Mouse (Mus musculus): ENCODE data around the gene Fggy. TPM values are rescaled to one million over a fixed set of nuclear protein-coding genes. Genes with fewer than 3 reads are reported as not detected.

The Fggy gene
- total and polyA plus RNA-seq, 2 experiments = 99.5 to 189 TPM

- Histone ChIP-seq H3K9ac (ENCODE audit: low read depth, low read length) (no peak overlapping the region), H3K4me3 (ENCODE audit: insufficient read depth, low read depth, low read length) (no peak overlapping the region), H3K79me2 (ENCODE audit: control insufficient read depth, insufficient read depth, low read length) (no peaks in the 10 kb centered on the region), H3K27ac (replicated peaks; ENCODE audit: insufficient read depth, low read depth, low read length) (no peak overlapping the region), H3K36me3 (ENCODE audit: control insufficient read depth, insufficient read depth, low read length) (peaks cover 24% of the 10 kb centered on the region), H3K4me1 (ENCODE audit: control insufficient read depth, insufficient read depth, low read length) (no peaks in the 10 kb centered on the region; the same call in 1 of the 2 replicates), H3K27me3 (ENCODE audit: control insufficient read depth, insufficient read depth, low read length) (no peaks in the 10 kb centered on the region)
- no peak for TF ChIP-seq POLR2A (IDR thresholded peaks at IDR 0.05; ENCODE audit: extremely low read depth, insufficient read depth, low read length)
- no peak for TF ChIP-seq CTCF (IDR thresholded peaks at IDR 0.05; ENCODE audit: low read depth, low read length)
- DNase-seq (ENCODE audit: extremely low read depth, low read depth, low spot score) = no peak
- WGBS = 77% methylated on average over 2 of the region's 2 CpGs
Measured at GRCm38 (mm10) chr4:95700366-95700765, 143.1 kb downstream of the Fggy start.

- H3K27ac ChIP-seq (replicated peaks; ENCODE audit: insufficient read depth, low read depth, low read length) = no peak overlapping the region
- WGBS = 75% methylated on average over 5 of the region's 5 CpGs
- DNase-seq (ENCODE audit: extremely low read depth, low read depth, low spot score) = peak; percentile 53
- no peak overlapping the region for H3K9ac ChIP-seq (ENCODE audit: low read depth, low read length)
- peaks cover 4% of the 10 kb centered on the region; the same call in 1 of the 2 replicates for H3K79me2 ChIP-seq (ENCODE audit: control insufficient read depth, insufficient read depth, low read length)
- H3K27me3 ChIP-seq (ENCODE audit: control insufficient read depth, insufficient read depth, low read length) = no peaks in the 10 kb centered on the region
- TF ChIP-seq POLR2A (IDR thresholded peaks at IDR 0.05; ENCODE audit: extremely low read depth, insufficient read depth, low read length) (no peak), CTCF (IDR thresholded peaks at IDR 0.05; ENCODE audit: low read depth, low read length) (no peak)
- H3K4me1 ChIP-seq (ENCODE audit: control insufficient read depth, insufficient read depth, low read length) = no peaks in the 10 kb centered on the region; the same call in 1 of the 2 replicates
- H3K36me3 ChIP-seq (ENCODE audit: control insufficient read depth, insufficient read depth, low read length) = peaks cover 8% of the 10 kb centered on the region
- no peak overlapping the region for H3K4me3 ChIP-seq (ENCODE audit: insufficient read depth, low read depth, low read length)
Measured at GRCm38 (mm10) chr4:95707941-95708897, 150.9 kb downstream of the Fggy start.

GRCm38 (mm10) chr4:95709750-95710149 is 152.4 kb downstream of the Fggy start:
- no peak overlapping the region for H3K4me3 ChIP-seq (ENCODE audit: insufficient read depth, low read depth, low read length)
- TF ChIP-seq CTCF (IDR thresholded peaks at IDR 0.05; ENCODE audit: low read depth, low read length) = no peak
- no peak for TF ChIP-seq POLR2A (IDR thresholded peaks at IDR 0.05; ENCODE audit: extremely low read depth, insufficient read depth, low read length)
- no peaks in the 10 kb centered on the region for H3K27me3 ChIP-seq (ENCODE audit: control insufficient read depth, insufficient read depth, low read length)
- no peak for DNase-seq (ENCODE audit: extremely low read depth, low read depth, low spot score)
- no peak overlapping the region for H3K9ac ChIP-seq (ENCODE audit: low read depth, low read length)
- H3K4me1 ChIP-seq (ENCODE audit: control insufficient read depth, insufficient read depth, low read length) = no peaks in the 10 kb centered on the region; the same call in 1 of the 2 replicates
- peaks cover 10% of the 10 kb centered on the region for H3K36me3 ChIP-seq (ENCODE audit: control insufficient read depth, insufficient read depth, low read length)
- WGBS = 95% methylated on average over 1 of the region's 1 CpGs
- peaks cover 4% of the 10 kb centered on the region; the same call in 1 of the 2 replicates for H3K79me2 ChIP-seq (ENCODE audit: control insufficient read depth, insufficient read depth, low read length)
- H3K27ac ChIP-seq (replicated peaks; ENCODE audit: insufficient read depth, low read depth, low read length) = no peak overlapping the region

GRCm38 (mm10) chr4:95712802-95713201 is 155.5 kb downstream of the Fggy start:
- no peak overlapping the region for H3K9ac ChIP-seq (ENCODE audit: low read depth, low read length)
- H3K4me1 ChIP-seq (ENCODE audit: control insufficient read depth, insufficient read depth, low read length) = no peaks in the 10 kb centered on the region; the same call in 1 of the 2 replicates
- H3K36me3 ChIP-seq (ENCODE audit: control insufficient read depth, insufficient read depth, low read length) = peaks cover 3% of the 10 kb centered on the region; the same call in 1 of the 2 replicates
- no peak for TF ChIP-seq POLR2A (IDR thresholded peaks at IDR 0.05; ENCODE audit: extremely low read depth, insufficient read depth, low read length)
- no peak for TF ChIP-seq CTCF (IDR thresholded peaks at IDR 0.05; ENCODE audit: low read depth, low read length)
- H3K27ac ChIP-seq (replicated peaks; ENCODE audit: insufficient read depth, low read depth, low read length) = no peak overlapping the region
- 97% methylated on average over 1 of the region's 1 CpGs for WGBS
- DNase-seq (ENCODE audit: extremely low read depth, low read depth, low spot score) = no peak
- H3K27me3 ChIP-seq (ENCODE audit: control insufficient read depth, insufficient read depth, low read length) = no peaks in the 10 kb centered on the region
- H3K79me2 ChIP-seq (ENCODE audit: control insufficient read depth, insufficient read depth, low read length) = peaks cover 4% of the 10 kb centered on the region; the same call in 1 of the 2 replicates
- H3K4me3 ChIP-seq (ENCODE audit: insufficient read depth, low read depth, low read length) = no peak overlapping the region

DNA sequence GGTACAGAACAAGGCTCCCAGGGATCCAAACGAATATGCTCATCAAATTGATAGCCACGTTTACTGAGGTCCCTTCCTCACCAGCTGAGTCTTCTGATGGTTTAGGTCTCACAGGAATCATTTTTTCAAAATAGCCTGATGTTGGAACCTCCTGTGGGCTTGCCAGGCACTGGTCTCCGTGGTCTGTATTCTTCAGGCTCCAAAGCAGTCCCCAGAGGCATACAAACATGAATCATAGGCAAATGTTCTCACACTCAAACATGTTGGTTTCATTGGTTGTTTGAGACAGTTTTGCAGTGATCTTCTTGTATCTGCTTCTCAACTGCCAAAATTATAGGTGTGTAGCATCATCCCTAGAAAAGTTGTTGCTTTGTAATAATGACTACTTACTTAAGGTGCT is 156.0 kb downstream of the Fggy start:
- Histone ChIP-seq H3K4me3 (ENCODE audit: insufficient read depth, low read depth, low read length) (no peak overlapping the region), H3K27ac (replicated peaks; ENCODE audit: insufficient read depth, low read depth, low read length) (no peak overlapping the region), H3K27me3 (ENCODE audit: control insufficient read depth, insufficient read depth, low read length) (no peaks in the 10 kb centered on the region), H3K4me1 (ENCODE audit: control insufficient read depth, insufficient read depth, low read length) (no peaks in the 10 kb centered on the region; the same call in 1 of the 2 replicates), H3K9ac (ENCODE audit: low read depth, low read length) (no peak overlapping the region), H3K36me3 (ENCODE audit: control insufficient read depth, insufficient read depth, low read length) (peaks cover 3% of the 10 kb centered on the region; the same call in 1 of the 2 replicates), H3K79me2 (ENCODE audit: control insufficient read depth, insufficient read depth, low read length) (peaks cover 4% of the 10 kb centered on the region; the same call in 1 of the 2 replicates)
- no peak for DNase-seq (ENCODE audit: extremely low read depth, low read depth, low spot score)
- no peak for TF ChIP-seq CTCF (IDR thresholded peaks at IDR 0.05; ENCODE audit: low read depth, low read length)
- no peak for TF ChIP-seq POLR2A (IDR thresholded peaks at IDR 0.05; ENCODE audit: extremely low read depth, insufficient read depth, low read length)
- WGBS = 97% methylated on average over 3 of the region's 3 CpGs
